Mouse (Mus musculus): ENCODE measurements around the gene Ehbp1l1. TPM values are rescaled to one million over a fixed set of nuclear protein-coding genes. Genes with fewer than 3 reads are reported as not detected.

The Ehbp1l1 gene
- polyA plus RNA-seq, 1 experiment = 19.3 TPM

DNA sequence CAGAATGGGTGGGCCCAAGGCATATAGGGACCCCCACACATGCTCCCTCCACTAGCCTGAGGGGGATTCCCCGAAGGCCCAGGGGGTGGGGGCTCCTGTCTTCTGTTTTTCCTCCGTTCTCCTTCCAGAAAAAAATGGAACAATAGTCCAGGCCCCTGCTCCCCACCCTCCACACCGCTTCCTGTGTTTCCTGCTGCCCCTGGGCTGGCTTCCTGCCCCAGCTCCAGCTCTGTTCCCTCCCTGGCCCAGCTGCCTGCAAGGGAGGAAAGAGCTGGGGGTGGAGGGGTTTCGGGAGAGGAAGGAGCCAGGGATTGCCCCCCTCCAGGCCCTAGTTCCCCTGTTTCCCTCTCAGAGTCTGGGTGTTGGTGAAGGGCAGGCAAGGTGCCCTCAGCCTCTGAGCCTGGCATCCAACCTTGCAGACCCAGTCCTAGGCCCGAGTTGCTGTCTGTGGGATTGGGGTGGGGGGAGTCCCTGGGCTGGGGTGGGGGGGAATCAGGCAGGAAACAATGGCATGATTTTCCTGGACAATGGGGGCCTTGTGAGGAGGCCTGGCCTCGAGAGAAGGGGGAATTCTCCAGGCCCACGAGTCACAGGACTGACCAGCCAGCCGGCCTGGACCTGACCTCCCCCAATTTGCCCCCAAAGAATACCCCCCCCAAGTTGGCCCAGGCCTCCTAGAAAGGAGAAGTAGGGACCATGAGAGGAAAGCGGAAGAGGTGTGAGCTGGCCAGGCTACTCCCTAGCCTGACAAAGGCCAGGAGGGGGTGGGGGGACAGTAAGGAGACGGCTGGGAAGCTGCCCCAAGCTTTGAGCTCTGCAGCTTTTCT lies 33.8 kb downstream of the Ehbp1l1 start:
- DNase-seq = peak; percentile 83
- WGBS = 32% methylated on average over 10 of the region's 10 CpGs
- Histone ChIP-seq H3K36me3 (ENCODE audit: control insufficient read depth, insufficient read depth, low read length) (peaks cover 3% of the 10 kb centered on the region; the same call in 1 of the 2 replicates), H3K27me3 (replicated peaks; ENCODE audit: control insufficient read depth, insufficient read depth, low read length) (no peaks in the 10 kb centered on the region), H3K4me3 (ENCODE audit: insufficient read depth, low read depth, low read length) (peak overlapping the region; percentile 88), H3K27ac (ENCODE audit: insufficient read depth, low read depth, low read length) (peak overlapping the region; percentile 81), H3K4me1 (ENCODE audit: control insufficient read depth, insufficient read depth, low read length) (peaks cover 14% of the 10 kb centered on the region)
- TF ChIP-seq CTCF (conservative IDR thresholded peaks at IDR 0.05; ENCODE audit: insufficient read depth, insufficient read length, low read depth, low read length) = no peak
- TF ChIP-seq POLR2A (IDR thresholded peaks at IDR 0.05; ENCODE audit: low read depth, low read length) = no peak

DNA sequence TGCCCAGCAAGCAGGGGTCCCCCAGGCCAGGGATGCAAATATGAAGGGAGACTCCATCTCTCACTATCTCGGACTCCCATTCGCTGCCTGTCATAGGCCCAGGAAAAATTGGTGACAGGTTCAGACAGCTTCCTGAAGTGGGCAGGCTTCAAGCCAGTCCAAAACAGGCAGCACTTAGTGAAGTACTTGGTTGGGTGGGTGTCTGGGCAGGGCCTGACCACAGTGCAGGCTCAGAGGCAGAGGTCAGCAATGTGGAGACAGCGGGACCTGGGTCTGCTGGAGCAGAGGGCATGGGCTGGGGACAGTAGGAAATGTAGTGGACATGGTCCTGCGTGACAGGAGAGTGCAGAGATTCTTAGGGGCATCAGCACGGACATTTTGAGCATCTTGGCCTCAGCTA lies 34.5 kb downstream of the Ehbp1l1 start:
- WGBS = 39% methylated on average over 5 of the region's 5 CpGs
- TF ChIP-seq CTCF (conservative IDR thresholded peaks at IDR 0.05; ENCODE audit: insufficient read depth, insufficient read length, low read depth, low read length) (no peak), POLR2A (IDR thresholded peaks at IDR 0.05; ENCODE audit: low read depth, low read length) (no peak)
- peak overlapping the region; percentile 88 for H3K4me3 ChIP-seq (ENCODE audit: insufficient read depth, low read depth, low read length)
- DNase-seq = no peak
- H3K36me3 ChIP-seq (ENCODE audit: control insufficient read depth, insufficient read depth, low read length) = peaks cover under 1% of the 10 kb centered on the region; the same call in 1 of the 2 replicates
- no peaks in the 10 kb centered on the region for H3K27me3 ChIP-seq (replicated peaks; ENCODE audit: control insufficient read depth, insufficient read depth, low read length)
- H3K4me1 ChIP-seq (ENCODE audit: control insufficient read depth, insufficient read depth, low read length) = peaks cover 14% of the 10 kb centered on the region
- peak overlapping the region; percentile 81 for H3K27ac ChIP-seq (ENCODE audit: insufficient read depth, low read depth, low read length)

DNA sequence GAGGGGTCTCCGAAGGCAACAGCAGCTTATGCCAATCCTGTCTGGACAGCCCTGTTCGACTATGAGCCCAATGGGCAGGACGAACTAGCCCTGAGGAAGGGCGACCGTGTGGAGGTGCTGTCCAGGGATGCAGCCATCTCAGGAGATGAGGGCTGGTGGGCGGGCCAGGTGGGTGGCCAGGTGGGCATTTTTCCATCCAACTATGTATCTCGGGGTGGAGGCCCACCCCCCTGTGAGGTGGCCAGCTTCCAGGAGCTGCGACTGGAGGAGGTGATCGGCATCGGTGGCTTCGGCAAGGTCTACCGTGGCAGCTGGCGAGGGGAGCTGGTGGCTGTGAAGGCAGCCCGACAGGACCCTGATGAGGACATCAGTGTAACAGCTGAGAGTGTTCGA lies 35.8 kb downstream of the Ehbp1l1 start:
- WGBS = 13% methylated on average over 15 of the region's 15 CpGs
- no peak for TF ChIP-seq POLR2A (IDR thresholded peaks at IDR 0.05; ENCODE audit: low read depth, low read length)
- no peak for TF ChIP-seq CTCF (conservative IDR thresholded peaks at IDR 0.05; ENCODE audit: insufficient read depth, insufficient read length, low read depth, low read length)
- H3K27me3 ChIP-seq (replicated peaks; ENCODE audit: control insufficient read depth, insufficient read depth, low read length) = no peaks in the 10 kb centered on the region
- 0 out of 2 replicates have a peak, but pooled peaks cover 2% of the 10 kb centered on the region for H3K36me3 ChIP-seq (ENCODE audit: control insufficient read depth, insufficient read depth, low read length)
- H3K4me1 ChIP-seq (ENCODE audit: control insufficient read depth, insufficient read depth, low read length) = peaks cover 14% of the 10 kb centered on the region
- H3K27ac ChIP-seq (ENCODE audit: insufficient read depth, low read depth, low read length) = peak overlapping the region; percentile 92; the same call in 1 of the 2 replicates
- DNase-seq = no peak
- peak overlapping the region; percentile 88 for H3K4me3 ChIP-seq (ENCODE audit: insufficient read depth, low read depth, low read length)

DNA sequence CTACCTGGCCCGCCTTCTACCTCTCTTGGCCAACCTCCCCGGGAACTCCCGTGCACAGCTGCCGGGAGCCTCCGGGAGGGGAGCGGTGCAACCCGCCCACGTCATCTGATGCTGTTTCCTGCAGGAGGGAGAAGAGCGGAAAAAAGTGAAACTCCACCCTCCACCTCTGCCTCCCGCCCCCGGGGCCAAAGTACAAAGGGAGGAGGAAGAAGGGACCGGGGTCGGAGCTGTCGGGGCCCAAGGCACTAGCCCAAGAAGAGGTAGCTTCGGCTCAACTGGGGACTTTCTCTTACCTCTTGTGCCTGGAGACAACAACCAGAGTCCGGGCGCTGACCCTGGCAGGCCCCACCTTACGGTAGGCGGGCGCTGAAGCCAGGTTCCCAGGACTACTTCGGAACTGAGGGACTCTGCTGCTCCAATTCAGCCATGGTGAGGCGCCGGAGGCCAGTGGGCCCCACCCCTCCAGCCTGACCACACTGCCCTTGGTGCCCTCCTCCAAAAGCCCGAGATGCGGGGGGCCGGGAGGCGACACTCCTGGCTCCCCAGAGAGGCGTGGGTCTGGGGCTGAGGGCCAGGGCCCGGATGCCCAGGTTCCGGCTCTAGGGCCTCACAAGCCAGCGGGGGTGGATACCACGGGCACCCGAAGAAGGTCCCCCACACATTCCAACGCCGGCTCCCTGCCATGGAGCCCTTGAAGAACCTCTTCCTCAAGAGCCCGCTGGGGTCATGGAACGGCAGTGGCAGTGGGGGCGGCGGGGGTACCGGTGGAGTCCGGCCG lies 36.4 kb downstream of the Ehbp1l1 start:
- Histone ChIP-seq H3K36me3 (ENCODE audit: control insufficient read depth, insufficient read depth, low read length) (0 out of 2 replicates have a peak, but pooled peaks cover 2% of the 10 kb centered on the region), H3K27me3 (replicated peaks; ENCODE audit: control insufficient read depth, insufficient read depth, low read length) (no peaks in the 10 kb centered on the region), H3K27ac (ENCODE audit: insufficient read depth, low read depth, low read length) (peak overlapping the region; percentile 92), H3K4me1 (ENCODE audit: control insufficient read depth, insufficient read depth, low read length) (peaks cover 14% of the 10 kb centered on the region), H3K4me3 (ENCODE audit: insufficient read depth, low read depth, low read length) (peak overlapping the region; percentile 88)
- no peak for TF ChIP-seq CTCF (conservative IDR thresholded peaks at IDR 0.05; ENCODE audit: insufficient read depth, insufficient read length, low read depth, low read length)
- peak; percentile 41 for TF ChIP-seq POLR2A (IDR thresholded peaks at IDR 0.05; ENCODE audit: low read depth, low read length)
- DNase-seq = peak; percentile 97
- WGBS = 1% methylated on average over 42 of the region's 42 CpGs

DNA sequence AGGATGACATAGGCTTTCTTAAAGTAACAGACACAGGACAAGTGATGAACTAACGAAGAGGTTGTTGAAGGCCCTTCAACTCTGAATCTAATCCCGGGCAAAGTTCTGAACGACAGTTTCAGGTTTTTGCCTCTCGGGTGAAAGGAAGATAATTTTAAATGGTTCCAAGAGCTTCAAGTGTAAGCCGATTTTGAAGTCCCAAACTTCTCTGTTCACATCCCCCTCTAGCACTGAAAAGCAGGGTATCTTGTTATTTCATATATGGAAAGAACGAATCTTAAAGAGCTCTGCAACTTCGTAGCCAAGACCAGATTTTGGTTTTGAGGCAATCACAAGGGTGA lies 37.1 kb downstream of the Ehbp1l1 start:
- DNase-seq = no peak
- Histone ChIP-seq H3K4me1 (ENCODE audit: control insufficient read depth, insufficient read depth, low read length) (peaks cover 14% of the 10 kb centered on the region), H3K4me3 (ENCODE audit: insufficient read depth, low read depth, low read length) (peak overlapping the region; percentile 88), H3K27me3 (replicated peaks; ENCODE audit: control insufficient read depth, insufficient read depth, low read length) (no peaks in the 10 kb centered on the region), H3K27ac (ENCODE audit: insufficient read depth, low read depth, low read length) (peak overlapping the region; percentile 92), H3K36me3 (ENCODE audit: control insufficient read depth, insufficient read depth, low read length) (0 out of 2 replicates have a peak, but pooled peaks cover 2% of the 10 kb centered on the region)
- TF ChIP-seq CTCF (conservative IDR thresholded peaks at IDR 0.05; ENCODE audit: insufficient read depth, insufficient read length, low read depth, low read length) = no peak
- no peak for TF ChIP-seq POLR2A (IDR thresholded peaks at IDR 0.05; ENCODE audit: low read depth, low read length)
- 1% methylated on average over 7 of the region's 7 CpGs for WGBS

DNA sequence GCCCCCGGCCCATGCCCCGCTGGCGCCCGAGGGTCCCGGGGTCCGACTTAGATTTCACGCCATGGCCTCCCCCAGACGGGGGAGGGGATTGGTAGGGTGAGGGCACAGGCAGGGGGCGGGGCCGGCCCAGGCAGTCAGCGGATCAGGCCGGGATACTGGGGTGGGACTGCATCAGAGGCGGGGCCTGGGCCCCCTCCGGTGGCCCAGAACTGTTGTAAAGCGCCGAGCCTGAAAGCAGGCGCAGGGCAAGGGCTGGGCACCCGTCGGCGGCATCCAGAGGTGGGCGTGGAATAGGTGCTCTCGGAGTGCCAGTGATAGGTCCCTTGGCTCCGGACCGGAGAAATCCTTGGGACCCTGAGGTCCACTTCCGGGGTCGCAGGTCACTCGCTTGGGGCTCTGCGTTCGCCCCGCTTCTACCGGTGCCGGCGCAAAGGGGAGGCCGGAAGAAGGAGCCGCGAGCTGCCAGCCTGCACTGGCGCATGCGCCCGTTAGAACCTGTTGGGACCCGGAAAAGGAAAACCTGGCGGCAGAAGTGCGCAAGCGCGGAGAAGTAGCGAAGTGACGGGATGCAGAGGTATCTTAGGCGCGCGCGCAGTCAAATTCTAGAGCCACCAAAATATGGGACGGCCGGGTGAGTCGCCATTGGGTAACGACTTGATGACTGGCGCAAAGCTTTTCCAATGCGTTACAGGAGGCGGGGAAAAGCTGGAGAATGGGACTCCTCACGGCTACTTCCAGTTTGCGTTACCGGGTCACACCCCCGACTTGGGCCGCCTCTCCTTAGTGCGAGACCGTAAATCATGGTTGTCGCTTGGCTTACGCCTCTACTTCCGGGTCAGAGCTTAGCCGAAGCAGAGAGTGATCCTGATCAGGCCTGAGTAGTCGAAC lies 37.7 kb downstream of the Ehbp1l1 start, which contains the start of the genes Map3k11 and Pcnx3:
Map3k11 (plus strand) TSS at position 543 of the 888 bp plus-strand sequence.
Pcnx3 (minus strand) TSS at position 709 of the 888 bp plus-strand sequence.
- DNase-seq = peak; percentile 99
- H3K36me3 ChIP-seq (ENCODE audit: control insufficient read depth, insufficient read depth, low read length) = 0 out of 2 replicates have a peak, but pooled peaks cover 2% of the 10 kb centered on the region
- TF ChIP-seq CTCF (conservative IDR thresholded peaks at IDR 0.05; ENCODE audit: insufficient read depth, insufficient read length, low read depth, low read length) = no peak
- under 1% methylated on average over 69 of the region's 69 CpGs for WGBS
- peak within 1 kb of the TSS; percentile 88 for H3K4me3 ChIP-seq (ENCODE audit: insufficient read depth, low read depth, low read length)
- no peaks in the 10 kb centered on the region for H3K27me3 ChIP-seq (replicated peaks; ENCODE audit: control insufficient read depth, insufficient read depth, low read length)
- H3K4me1 ChIP-seq (ENCODE audit: control insufficient read depth, insufficient read depth, low read length) = peaks cover 14% of the 10 kb centered on the region
- H3K27ac ChIP-seq (ENCODE audit: insufficient read depth, low read depth, low read length) = peak within 1 kb of the TSS; percentile 92
